Mouse (Mus musculus): ENCODE data around the gene Cacna1d. TPM values are rescaled to one million over a fixed set of nuclear protein-coding genes. Genes with fewer than 3 reads are reported as not detected.

The Cacna1d gene
- total and polyA plus RNA-seq, 3 experiments = 0.04 to 0.66 (median 0.08) TPM

DNA sequence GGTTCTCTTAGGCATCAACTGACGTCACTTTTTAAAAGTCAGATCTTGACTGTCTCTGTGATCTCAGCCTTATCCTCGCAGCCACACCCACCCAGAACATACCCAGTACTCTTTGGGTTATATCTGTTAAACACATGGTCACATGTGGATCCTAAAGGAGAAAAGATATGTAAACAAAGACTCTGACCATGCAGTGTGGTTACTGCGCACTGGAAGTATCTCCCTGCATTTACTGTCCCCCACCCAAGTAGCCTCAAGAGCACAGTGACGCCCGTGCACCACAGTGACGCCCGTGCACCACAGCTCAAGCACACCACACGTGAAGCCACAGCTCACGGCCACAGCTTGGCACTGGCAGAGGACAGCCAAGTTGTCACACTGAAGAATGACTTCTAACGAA, 173.6 kb downstream of the Cacna1d start:
- Histone ChIP-seq H3K27ac (ENCODE audit: insufficient read depth, low read depth) (no peak overlapping the region), H3K27me3 (replicated peaks) (no peaks in the 10 kb centered on the region), H3K4me1 (ENCODE audit: control insufficient read depth in 1 of 2, insufficient read depth in 2 of 2) (no peaks in the 10 kb centered on the region), H3K4me3 (replicated peaks in 1 of 3; ENCODE audit: low read depth in 2 of 3, low read length in 2 of 3, poor library complexity in 1 of 3) (no peak overlapping the region), H3K4me2 (ENCODE audit: insufficient read depth, low read depth, poor library complexity, severe bottlenecking) (no peak overlapping the region), H3K79me2 (replicated peaks; ENCODE audit: control insufficient read depth, extremely low read depth, insufficient read depth, poor library complexity, severe bottlenecking) (no peaks in the 10 kb centered on the region), H3K9me3 (replicated peaks; ENCODE audit: low read length) (no peaks in the 10 kb centered on the region), H3K36me3 (replicated peaks in 1 of 2; ENCODE audit: control insufficient read depth in 1 of 2, insufficient read depth in 1 of 2, low read length in 1 of 2) (no peaks in the 10 kb centered on the region), H3K9ac (ENCODE audit: insufficient read depth, low read depth) (no peak overlapping the region)
- DNase-seq (ENCODE audit: extremely low read depth) = no peak
- TF ChIP-seq POLR2AphosphoS2 (IDR thresholded peaks at IDR 0.05; ENCODE audit: low read depth, low read length) = no peak
- no peak for TF ChIP-seq SIN3A (IDR thresholded peaks at IDR 0.05; ENCODE audit: low read length)
- TF ChIP-seq ELF1 (IDR thresholded peaks at IDR 0.05; ENCODE audit: low read depth, low read length) = no peak
- TF ChIP-seq MAFK (IDR thresholded peaks at IDR 0.05; ENCODE audit: insufficient replicate concordance, low read length) = no peak
- TF ChIP-seq TCF12 (IDR thresholded peaks at IDR 0.05; ENCODE audit: low read depth, low read length) = no peak
- no peak for TF ChIP-seq CHD2 (IDR thresholded peaks at IDR 0.05; ENCODE audit: low read length)
- TF ChIP-seq UBTF (IDR thresholded peaks at IDR 0.05; ENCODE audit: low read depth, low read length) = no peak
- no peak for TF ChIP-seq CTCF (conservative IDR thresholded peaks at IDR 0.05 in 1 of 2, IDR thresholded peaks at IDR 0.05 in 1 of 2; ENCODE audit: low read depth in 2 of 2, low read length in 2 of 2)
- TF ChIP-seq KAT2A (IDR thresholded peaks at IDR 0.05; ENCODE audit: insufficient replicate concordance, low read length) = no peak
- no peak for TF ChIP-seq USF2 (conservative IDR thresholded peaks at IDR 0.05; ENCODE audit: low read depth, low read length)
- TF ChIP-seq GABPA (IDR thresholded peaks at IDR 0.05; ENCODE audit: insufficient replicate concordance, low read depth, low read length) = no peak
- TF ChIP-seq MEF2A (IDR thresholded peaks at IDR 0.05; ENCODE audit: borderline replicate concordance, low read depth, low read length) = no peak
- no peak for TF ChIP-seq JUN (IDR thresholded peaks at IDR 0.05; ENCODE audit: insufficient read depth, low read depth, low read length)
- no peak for TF ChIP-seq ZNF384 (IDR thresholded peaks at IDR 0.05; ENCODE audit: low read depth, low read length)
- no peak for TF ChIP-seq MAX (IDR thresholded peaks at IDR 0.05; ENCODE audit: low read length)
- TF ChIP-seq PAX5 (IDR thresholded peaks at IDR 0.05; ENCODE audit: low read length) = no peak
- TF ChIP-seq TBP (conservative IDR thresholded peaks at IDR 0.05; ENCODE audit: low read depth, low read length) = no peak
- no peak for TF ChIP-seq E2F4 (IDR thresholded peaks at IDR 0.05; ENCODE audit: insufficient replicate concordance, low read depth, low read length)
- TF ChIP-seq MYC (IDR thresholded peaks at IDR 0.05; ENCODE audit: low read depth, low read length) = no peak
- TF ChIP-seq MAZ (IDR thresholded peaks at IDR 0.05; ENCODE audit: low read depth, low read length) = no peak
- in situ Hi-C loops (cut with MboI; ENCODE audit: low pct_ligation_motif_present, low pct_unique_long_range_greater_than_20kb, low sequenced_read_pairs) (no loop called here), dilution Hi-C loops (cut with MboI; ENCODE audit: extremely low pct_ligation_motif_present, extremely low pct_unique_long_range_greater_than_20kb, low sequenced_read_pairs) (no loop called here)

DNA sequence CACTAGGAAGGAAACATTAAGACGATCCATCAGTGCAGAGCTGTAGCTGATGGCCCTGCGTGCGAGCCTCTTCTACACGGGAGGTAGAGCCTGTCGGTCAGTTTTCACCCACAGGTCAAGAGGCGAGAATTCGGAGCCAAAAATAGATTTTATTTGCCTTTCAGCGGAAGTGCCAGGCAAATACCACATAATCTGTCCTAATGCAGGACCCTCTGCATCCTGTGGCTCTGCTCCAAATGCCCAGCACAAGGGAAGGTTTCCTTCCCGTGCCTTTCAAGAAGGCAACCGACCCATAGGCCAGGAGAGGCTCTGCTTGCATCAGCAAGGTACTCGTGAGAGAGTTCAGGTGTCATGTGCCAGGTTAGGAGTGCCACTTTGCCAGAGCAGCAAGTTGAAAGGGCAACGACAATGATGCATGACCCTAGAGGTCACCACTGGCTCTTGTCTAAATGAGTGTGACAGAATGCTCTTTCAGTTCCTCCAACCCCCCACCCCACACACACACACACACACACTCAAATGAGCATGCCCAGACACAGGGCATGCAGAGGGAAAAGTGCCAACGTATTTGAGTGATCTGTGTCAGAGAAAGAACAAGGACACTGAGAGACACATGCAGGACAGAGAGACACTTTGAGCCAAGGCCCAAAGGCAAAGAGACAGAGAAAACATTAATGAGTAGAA, 179.9 kb downstream of the Cacna1d start:
- Histone ChIP-seq H3K9ac (ENCODE audit: insufficient read depth, low read depth) (no peak overlapping the region), H3K9me3 (replicated peaks; ENCODE audit: low read length) (no peaks in the 10 kb centered on the region), H3K27me3 (replicated peaks) (no peaks in the 10 kb centered on the region), H3K27ac (ENCODE audit: insufficient read depth, low read depth) (no peak overlapping the region), H3K4me2 (ENCODE audit: insufficient read depth, low read depth, poor library complexity, severe bottlenecking) (no peak overlapping the region), H3K4me3 (replicated peaks in 1 of 3; ENCODE audit: low read depth in 2 of 3, low read length in 2 of 3, poor library complexity in 1 of 3) (no peak overlapping the region), H3K36me3 (replicated peaks in 1 of 2; ENCODE audit: control insufficient read depth in 1 of 2, insufficient read depth in 1 of 2, low read length in 1 of 2) (no peaks in the 10 kb centered on the region), H3K79me2 (replicated peaks; ENCODE audit: control insufficient read depth, extremely low read depth, insufficient read depth, poor library complexity, severe bottlenecking) (no peaks in the 10 kb centered on the region), H3K4me1 (ENCODE audit: control insufficient read depth in 1 of 2, insufficient read depth in 2 of 2) (peaks cover 6 to 21% of the 10 kb centered on the region in 2 experiments; a peak in 3 of 4 replicates)
- dilution Hi-C loops (cut with MboI; ENCODE audit: extremely low pct_ligation_motif_present, extremely low pct_unique_long_range_greater_than_20kb, low sequenced_read_pairs) (no loop called here), in situ Hi-C loops (cut with MboI; ENCODE audit: low pct_ligation_motif_present, low pct_unique_long_range_greater_than_20kb, low sequenced_read_pairs) (no loop called here)
- TF ChIP-seq IRF4 (IDR thresholded peaks at IDR 0.05; ENCODE audit: low read depth, low read length) (no peak), E2F4 (IDR thresholded peaks at IDR 0.05; ENCODE audit: insufficient replicate concordance, low read depth, low read length) (no peak), MXI1 (IDR thresholded peaks at IDR 0.05; ENCODE audit: low read depth, low read length) (no peak), ZKSCAN1 (IDR thresholded peaks at IDR 0.05; ENCODE audit: borderline replicate concordance, low read depth, low read length) (no peak), MAFK (IDR thresholded peaks at IDR 0.05; ENCODE audit: insufficient replicate concordance, low read length) (no peak), ETS1 (conservative IDR thresholded peaks at IDR 0.05; ENCODE audit: low read depth, low read length) (no peak), CHD2 (IDR thresholded peaks at IDR 0.05; ENCODE audit: low read length) (no peak), POLR2AphosphoS2 (IDR thresholded peaks at IDR 0.05; ENCODE audit: low read depth, low read length) (no peak), NELFE (IDR thresholded peaks at IDR 0.05; ENCODE audit: low read depth, low read length) (no peak), JUN (IDR thresholded peaks at IDR 0.05; ENCODE audit: insufficient read depth, low read depth, low read length) (no peak), MAX (IDR thresholded peaks at IDR 0.05; ENCODE audit: low read length) (no peak), MAZ (IDR thresholded peaks at IDR 0.05; ENCODE audit: low read depth, low read length) (no peak), USF2 (conservative IDR thresholded peaks at IDR 0.05; ENCODE audit: low read depth, low read length) (no peak), BHLHE40 (IDR thresholded peaks at IDR 0.05; ENCODE audit: low read depth, low read length) (no peak), MYC (IDR thresholded peaks at IDR 0.05; ENCODE audit: low read depth, low read length) (no peak)
- DNase-seq (ENCODE audit: extremely low read depth) = peak; percentile 6

Measured in CH12.LX (cell line).